Mouse (Mus musculus) CH12.LX (cell line): ENCODE measurements around the gene Olfr635. TPM values are rescaled to one million over a fixed set of nuclear protein-coding genes. Genes with fewer than 3 reads are reported as not detected.

ENCODE experiments used
- DNase-seq: peaks from one replicate; pipeline ENCODE4 v3.0.0-alpha.2; 2013; ENCODE audit errors: extremely low read depth
- H3K27ac ChIP-seq: 2 replicates; pipeline ENCODE4 v1.5.1; 2012; ENCODE audit warnings: low read depth, mild to moderate bottlenecking, control low read depth, moderate library complexity; ENCODE audit not compliant: insufficient read depth
- H3K27me3 ChIP-seq: replicated peaks from 2 replicates; pipeline ENCODE3; 2012; ENCODE audit warnings: inconsistent platforms
- H3K36me3 ChIP-seq, 2 experiments: replicated peaks in 1 of 2; 2 replicates each; pipeline versions ENCODE3 to v1.6.1; 2012; ENCODE audit warnings: inconsistent platforms in 1 of 2, low read length in 1 of 2, mild to moderate bottlenecking in 1 of 2, mixed read lengths in 1 of 2, moderate library complexity in 1 of 2; ENCODE audit not compliant: control insufficient read depth in 1 of 2, insufficient read depth in 1 of 2
- H3K4me1 ChIP-seq, 2 experiments: 2 replicates each; pipeline ENCODE4 v1.6.1; 2012; ENCODE audit warnings: inconsistent platforms in 1 of 2, moderate library complexity in 1 of 2; ENCODE audit not compliant: insufficient read depth in 2 of 2, control insufficient read depth in 1 of 2
- H3K4me2 ChIP-seq: 2 replicates; pipeline ENCODE4 v1.6.1; 2012; ENCODE audit warnings: low read depth, mild to moderate bottlenecking, control low read depth; ENCODE audit not compliant: poor library complexity, insufficient read depth, severe bottlenecking
- H3K4me3 ChIP-seq, 3 experiments: fragments of 150-350 bp in 1 of 3; sonication (generic) in 1 of 3; replicated peaks in 1 of 3; 2 replicates each; pipeline versions ENCODE3 to v1.5.1; 2011 to 2012; ENCODE audit warnings: low read depth in 2 of 3, low read length in 2 of 3, mild to moderate bottlenecking in 2 of 3, moderate library complexity in 2 of 3, control low read depth in 1 of 3, improper control_type of control experiment in 1 of 3, inconsistent platforms in 1 of 3, mixed read lengths in 1 of 3; ENCODE audit not compliant: poor library complexity in 1 of 3
- H3K79me2 ChIP-seq: replicated peaks from 2 replicates; pipeline ENCODE4 v1.6.1; 2012; ENCODE audit warnings: mild to moderate bottlenecking, moderate library complexity; ENCODE audit not compliant: control insufficient read depth, poor library complexity, insufficient read depth, severe bottlenecking; ENCODE audit errors: extremely low read depth
- H3K9ac ChIP-seq: 2 replicates; pipeline ENCODE4 v1.6.1; 2012; ENCODE audit warnings: low read depth, mild to moderate bottlenecking, control low read depth, moderate library complexity; ENCODE audit not compliant: insufficient read depth
- H3K9me3 ChIP-seq: replicated peaks from 2 replicates; pipeline ENCODE3; 2012; ENCODE audit warnings: low read length, inconsistent platforms, mixed read lengths
- CHD2 ChIP-seq: IDR thresholded peaks from 2 replicates; pipeline ENCODE4 v1.6.1; 2011; ENCODE audit warnings: low read length, improper control_type of control experiment
- CTCF ChIP-seq, 2 experiments: IDR thresholded peaks in 1 of 2; conservative IDR thresholded peaks in 1 of 2; 2 replicates each; pipeline ENCODE4 v1.5.1; 2011 to 2012; ENCODE audit warnings: low read depth in 2 of 2, low read length in 2 of 2, improper control_type of control experiment in 1 of 2, inconsistent platforms in 1 of 2, mild to moderate bottlenecking in 1 of 2, moderate library complexity in 1 of 2
- E2F4 ChIP-seq: IDR thresholded peaks from 2 replicates; pipeline ENCODE4 v1.6.1; 2011; ENCODE audit warnings: low read depth, low read length, improper control_type of control experiment; ENCODE audit not compliant: insufficient replicate concordance
- ETS1 ChIP-seq: conservative IDR thresholded peaks from 2 replicates; pipeline ENCODE4 v1.6.1; 2012; ENCODE audit warnings: low read depth, mild to moderate bottlenecking, inconsistent platforms, low read length, improper control_type of control experiment, moderate library complexity
- GABPA ChIP-seq: IDR thresholded peaks from 2 replicates; pipeline ENCODE4 v1.6.1; 2012; ENCODE audit warnings: low read depth, low read length, improper control_type of control experiment, inconsistent platforms; ENCODE audit not compliant: insufficient replicate concordance
- JUN ChIP-seq: IDR thresholded peaks from 2 replicates; pipeline ENCODE4 v1.6.1; 2011; ENCODE audit warnings: low read depth, mild to moderate bottlenecking, low read length, improper control_type of control experiment, moderate library complexity; ENCODE audit not compliant: insufficient read depth
- MAX ChIP-seq: IDR thresholded peaks from 2 replicates; pipeline ENCODE4 v1.6.1; 2011; ENCODE audit warnings: low read length, improper control_type of control experiment
- MAZ ChIP-seq: IDR thresholded peaks from 2 replicates; pipeline ENCODE4 v1.6.1; 2012; ENCODE audit warnings: low read depth, mild to moderate bottlenecking, inconsistent platforms, low read length, improper control_type of control experiment, moderate library complexity
- MEF2A ChIP-seq: IDR thresholded peaks from 2 replicates; pipeline ENCODE4 v1.6.1; 2014; ENCODE audit warnings: low read depth, mild to moderate bottlenecking, inconsistent platforms, low read length, improper control_type of control experiment, borderline replicate concordance
- MXI1 ChIP-seq: IDR thresholded peaks from 2 replicates; pipeline ENCODE4 v1.6.1; 2011; ENCODE audit warnings: mild to moderate bottlenecking, low read depth, low read length, improper control_type of control experiment
- POLR2A ChIP-seq: IDR thresholded peaks from 2 replicates; pipeline ENCODE4 v1.6.1; 2011; ENCODE audit warnings: low read depth, mild to moderate bottlenecking, improper control_type of control experiment, low read length
- POLR2AphosphoS2 ChIP-seq: IDR thresholded peaks from 2 replicates; pipeline ENCODE4 v1.6.1; 2011; ENCODE audit warnings: low read depth, low read length, improper control_type of control experiment
- SIN3A ChIP-seq: IDR thresholded peaks from 2 replicates; pipeline ENCODE4 v1.6.1; 2012; ENCODE audit warnings: low read length, improper control_type of control experiment, inconsistent platforms
- SMC3 ChIP-seq: IDR thresholded peaks from 2 replicates; pipeline ENCODE4 v1.6.1; 2011; ENCODE audit warnings: low read depth, low read length, improper control_type of control experiment
- USF1 ChIP-seq: IDR thresholded peaks from 2 replicates; pipeline ENCODE4 v1.6.1; 2014; ENCODE audit warnings: low read depth, mild to moderate bottlenecking, inconsistent platforms, low read length, improper control_type of control experiment
- USF2 ChIP-seq: conservative IDR thresholded peaks from 2 replicates; pipeline ENCODE4 v1.6.1; 2011; ENCODE audit warnings: low read depth, low read length, improper control_type of control experiment
- ZC3H11A ChIP-seq: IDR thresholded peaks from 2 replicates; pipeline ENCODE4 v1.6.1; 2012; ENCODE audit warnings: low read depth, mild to moderate bottlenecking, inconsistent platforms, low read length, improper control_type of control experiment
- ZKSCAN1 ChIP-seq: IDR thresholded peaks from 2 replicates; pipeline ENCODE4 v1.6.1; 2012; ENCODE audit warnings: low read depth, inconsistent platforms, low read length, improper control_type of control experiment, borderline replicate concordance
- dilution Hi-C: fragments of 300-500 bp; cut with MboI; formaldehyde crosslinking; loops from 2 replicates; pipeline ENCODE4 v1.14.3; 2020; ENCODE audit warnings: low sequenced_read_pairs; ENCODE audit not compliant: extremely low pct_unique_long_range_greater_than_20kb, extremely low pct_ligation_motif_present
- in situ Hi-C: fragments of 300-500 bp; cut with MboI; formaldehyde crosslinking; loops from 3 replicates; pipeline ENCODE4 v1.14.3; 2019; ENCODE audit warnings: low sequenced_read_pairs, low pct_ligation_motif_present, low pct_unique_long_range_greater_than_20kb, mixed read lengths
- polyA plus RNA-seq: library from polyadenylated mRNA; unstranded; fragments of >175 nt; gene quantifications from 2 replicates; pipeline ENCODE4 v1.2.1, GENCODE M21; 2012; ENCODE audit warnings: low read depth; ENCODE audit not compliant: insufficient read length
- total RNA-seq, 2 experiments: library from RNA; depleted of rRNA; stranded (reverse); fragments of 300-350 nt in 1 of 2; fragments of >200 nt in 1 of 2; gene quantifications; 2 replicates each; pipeline ENCODE4 v1.2.3; 2012 to 2014

Gene Olfr635
- total and polyA plus RNA-seq, 3 experiments: 0.03 TPM; not detected in 2

DNA sequence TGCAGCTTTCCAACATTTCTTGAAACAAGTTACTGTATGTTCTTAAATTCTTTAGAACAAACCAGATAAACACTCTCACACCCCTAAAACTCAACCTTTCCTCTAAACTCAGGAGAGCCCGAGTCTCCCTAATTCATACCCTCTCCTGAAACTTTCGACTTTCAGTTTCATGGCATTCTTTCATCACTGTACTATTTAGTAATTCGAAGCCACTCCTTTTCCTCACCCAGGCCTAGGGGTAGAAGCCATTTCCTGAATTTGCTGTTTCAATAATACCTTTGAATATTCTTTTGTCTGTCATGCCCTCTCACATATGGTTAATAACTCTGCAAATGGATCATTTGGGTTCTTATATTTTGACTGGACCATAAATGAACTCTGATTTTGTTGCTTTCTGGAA, 56.0 kb downstream of the Olfr635 start:
- dilution Hi-C loops (no loop called here), in situ Hi-C loops (no loop called here)
- DNase-seq: no peak
- Histone ChIP-seq H3K79me2 (no peaks in the 10 kb centered on the region), H3K9ac (no peak overlapping the region), H3K4me2 (no peak overlapping the region), H3K27ac (no peak overlapping the region), H3K36me3 (no peaks in the 10 kb centered on the region), H3K9me3 (no peaks in the 10 kb centered on the region), H3K27me3 (peaks cover 1% of the 10 kb centered on the region), H3K4me1 (no peaks in the 10 kb centered on the region), H3K4me3 (no peak overlapping the region)
- TF ChIP-seq ETS1: no peak
- TF ChIP-seq CTCF (conservative IDR thresholded peaks at IDR 0.05 in 1 of 2, IDR thresholded peaks at IDR 0.05 in 1 of 2; ENCODE audit: low read depth in 2 of 2, low read length in 2 of 2): no peak
- no peak for TF ChIP-seq SMC3
- no peak for TF ChIP-seq MAX
- TF ChIP-seq USF1: no peak
- no peak for TF ChIP-seq MAZ
- no peak for TF ChIP-seq POLR2AphosphoS2
- TF ChIP-seq MEF2A: no peak
- no peak for TF ChIP-seq JUN
- no peak for TF ChIP-seq E2F4
- no peak for TF ChIP-seq GABPA
- TF ChIP-seq MXI1: no peak
- no peak for TF ChIP-seq USF2
- TF ChIP-seq CHD2: no peak
- TF ChIP-seq ZC3H11A: no peak

DNA sequence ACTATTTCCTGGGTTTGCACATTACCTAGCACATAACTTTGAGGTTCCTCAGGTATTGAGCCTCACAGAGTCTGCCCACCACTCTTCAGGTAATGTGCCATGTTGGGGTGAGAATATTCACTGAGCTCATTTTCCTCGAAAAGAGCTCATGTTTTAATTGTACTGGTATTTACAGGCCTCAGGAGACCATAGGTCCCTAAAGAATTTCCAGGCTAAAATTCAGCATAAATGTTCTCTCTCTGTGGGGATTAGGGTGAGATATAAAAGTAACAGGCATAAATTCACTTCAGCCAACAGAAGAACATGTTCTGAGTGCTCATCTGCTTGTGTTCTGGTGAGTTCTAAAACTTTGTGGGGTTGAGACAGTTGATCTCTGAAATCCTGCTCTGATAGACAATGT, 64.2 kb downstream of the Olfr635 start, which contains the start of gene Olfr641:
Olfr641 (plus strand) TSS at position 301 of the 400 bp plus-strand sequence.
- H3K27ac ChIP-seq: no peak within 1 kb of the TSS
- no peaks in the 10 kb centered on the region for H3K36me3 ChIP-seq
- dilution Hi-C loops: no loop called here
- in situ Hi-C loops: no loop called here
- H3K9me3 ChIP-seq: no peaks in the 10 kb centered on the region
- no peak for TF ChIP-seq GABPA
- TF ChIP-seq SIN3A: no peak
- TF ChIP-seq POLR2A: no peak
- TF ChIP-seq ZKSCAN1: no peak
- H3K27me3 ChIP-seq: no peaks in the 10 kb centered on the region
- no peak for DNase-seq
- no peak within 1 kb of the TSS for H3K4me2 ChIP-seq
- no peaks in the 10 kb centered on the region for H3K79me2 ChIP-seq
- no peaks in the 10 kb centered on the region for H3K4me1 ChIP-seq
- H3K9ac ChIP-seq: no peak within 1 kb of the TSS
- no peak within 1 kb of the TSS for H3K4me3 ChIP-seq

Other genes starting within 250 kb of the Olfr635 start
Only the 20 nearest of the 34 such genes appear.
- gene Hbb-bt, start 157.2 kb upstream of the Olfr635 start, total RNA-seq (2012; rRNA removed): 0.42 TPM in 1 of 2 replicates, not detected in the other
- gene Hbb-bt, start 157.2 kb upstream of the Olfr635 start, total RNA-seq (2014; rRNA removed): 5.6 and 6.0 TPM in 2 replicates
- gene Hbb-bt, start 157.2 kb upstream of the Olfr635 start, polyA plus RNA-seq: 4.3 and 4.6 TPM in 2 replicates
- 0.80 TPM in 1 of 2 replicates, not detected in the other for gene Hbb-bs, start 143.1 kb upstream of the Olfr635 start, total RNA-seq (2012; rRNA removed)
- gene Hbb-bs, start 143.1 kb upstream of the Olfr635 start, total RNA-seq (2014; rRNA removed): not detected in 2 replicates
- gene Hbb-bs, start 143.1 kb upstream of the Olfr635 start, polyA plus RNA-seq: 5.5 and 5.7 TPM in 2 replicates
- not detected in 2 replicates for gene Hbb-bh2, start 130.6 kb upstream of the Olfr635 start, total RNA-seq (2012; rRNA removed)
- not detected in 2 replicates for gene Hbb-bh2, start 130.6 kb upstream of the Olfr635 start, total RNA-seq (2014; rRNA removed)
- not detected in 2 replicates for gene Hbb-bh2, start 130.6 kb upstream of the Olfr635 start, polyA plus RNA-seq
- gene Hbb-bh1, start 128.0 kb upstream of the Olfr635 start, total RNA-seq (2012; rRNA removed): not detected in 2 replicates
- gene Hbb-bh1, start 128.0 kb upstream of the Olfr635 start, total RNA-seq (2014; rRNA removed): 0.95 TPM in 1 of 2 replicates, not detected in the other
- gene Hbb-bh1, start 128.0 kb upstream of the Olfr635 start, polyA plus RNA-seq: not detected in 2 replicates
- not detected in 2 replicates for gene Hbb-y, start 117.9 kb upstream of the Olfr635 start, total RNA-seq (2012; rRNA removed)
- gene Hbb-y, start 117.9 kb upstream of the Olfr635 start, total RNA-seq (2014; rRNA removed): not detected in 2 replicates
- not detected in 2 replicates for gene Hbb-y, start 117.9 kb upstream of the Olfr635 start, polyA plus RNA-seq
- gene Olfr66, start 84.9 kb upstream of the Olfr635 start, total RNA-seq (2012; rRNA removed): not detected in 2 replicates
- not detected in 2 replicates for gene Olfr66, start 84.9 kb upstream of the Olfr635 start, total RNA-seq (2014; rRNA removed)
- gene Olfr66, start 84.9 kb upstream of the Olfr635 start, polyA plus RNA-seq: not detected in 2 replicates
- not detected in 2 replicates for gene Olfr64, start 76.7 kb upstream of the Olfr635 start, total RNA-seq (2012; rRNA removed)
- not detected in 2 replicates for gene Olfr64, start 76.7 kb upstream of the Olfr635 start, total RNA-seq (2014; rRNA removed)
- not detected in 2 replicates for gene Olfr64, start 76.7 kb upstream of the Olfr635 start, polyA plus RNA-seq
- gene Olfr65, start 67.7 kb upstream of the Olfr635 start, total RNA-seq (2012; rRNA removed): not detected in 2 replicates
- not detected in 2 replicates for gene Olfr65, start 67.7 kb upstream of the Olfr635 start, total RNA-seq (2014; rRNA removed)
- not detected in 2 replicates for gene Olfr65, start 67.7 kb upstream of the Olfr635 start, polyA plus RNA-seq
- gene Olfr631, start 42.3 kb upstream of the Olfr635 start, total RNA-seq (2012; rRNA removed): not detected in 2 replicates
- not detected in 2 replicates for gene Olfr631, start 42.3 kb upstream of the Olfr635 start, total RNA-seq (2014; rRNA removed)
- not detected in 2 replicates for gene Olfr631, start 42.3 kb upstream of the Olfr635 start, polyA plus RNA-seq
- not detected in 2 replicates for gene Olfr632, start 36.8 kb upstream of the Olfr635 start, total RNA-seq (2012; rRNA removed)
- gene Olfr632, start 36.8 kb upstream of the Olfr635 start, total RNA-seq (2014; rRNA removed): not detected in 2 replicates
- gene Olfr632, start 36.8 kb upstream of the Olfr635 start, polyA plus RNA-seq: not detected in 2 replicates
- not detected in 2 replicates for gene Olfr633, start 26.7 kb upstream of the Olfr635 start, total RNA-seq (2012; rRNA removed)
- not detected in 2 replicates for gene Olfr633, start 26.7 kb upstream of the Olfr635 start, total RNA-seq (2014; rRNA removed)
- gene Olfr633, start 26.7 kb upstream of the Olfr635 start, polyA plus RNA-seq: not detected in 2 replicates
- gene Olfr638, start 27.6 kb downstream of the Olfr635 start, total RNA-seq (2012; rRNA removed): not detected in 2 replicates
- gene Olfr638, start 27.6 kb downstream of the Olfr635 start, total RNA-seq (2014; rRNA removed): not detected in 2 replicates
- gene Olfr638, start 27.6 kb downstream of the Olfr635 start, polyA plus RNA-seq: not detected in 2 replicates
- gene Olfr639, start 46.2 kb downstream of the Olfr635 start, total RNA-seq (2012; rRNA removed): not detected in 2 replicates
- not detected in 2 replicates for gene Olfr639, start 46.2 kb downstream of the Olfr635 start, total RNA-seq (2014; rRNA removed)
- not detected in 2 replicates for gene Olfr639, start 46.2 kb downstream of the Olfr635 start, polyA plus RNA-seq
- not detected in 2 replicates for gene Olfr640, start 54.4 kb downstream of the Olfr635 start, total RNA-seq (2012; rRNA removed)
- not detected in 2 replicates for gene Olfr640, start 54.4 kb downstream of the Olfr635 start, total RNA-seq (2014; rRNA removed)
- not detected in 2 replicates for gene Olfr640, start 54.4 kb downstream of the Olfr635 start, polyA plus RNA-seq
- not detected in 2 replicates for gene Olfr641, start 64.3 kb downstream of the Olfr635 start, total RNA-seq (2012; rRNA removed)
- gene Olfr641, start 64.3 kb downstream of the Olfr635 start, total RNA-seq (2014; rRNA removed): not detected in 2 replicates
- gene Olfr641, start 64.3 kb downstream of the Olfr635 start, polyA plus RNA-seq: not detected in 2 replicates
- gene Olfr642, start 81.5 kb downstream of the Olfr635 start, total RNA-seq (2012; rRNA removed): not detected in 2 replicates
- not detected in 2 replicates for gene Olfr642, start 81.5 kb downstream of the Olfr635 start, total RNA-seq (2014; rRNA removed)
- gene Olfr642, start 81.5 kb downstream of the Olfr635 start, polyA plus RNA-seq: not detected in 2 replicates
- gene 4930516K23Rik, start 90.3 kb downstream of the Olfr635 start, total RNA-seq (2012; rRNA removed): not detected in 2 replicates
- not detected in 2 replicates for gene 4930516K23Rik, start 90.3 kb downstream of the Olfr635 start, total RNA-seq (2014; rRNA removed)
- 0.04 TPM in 1 of 2 replicates, not detected in the other for gene 4930516K23Rik, start 90.3 kb downstream of the Olfr635 start, polyA plus RNA-seq
- gene Olfr644, start 100.7 kb downstream of the Olfr635 start, total RNA-seq (2012; rRNA removed): not detected in 2 replicates
- not detected in 2 replicates for gene Olfr644, start 100.7 kb downstream of the Olfr635 start, total RNA-seq (2014; rRNA removed)
- gene Olfr644, start 100.7 kb downstream of the Olfr635 start, polyA plus RNA-seq: not detected in 2 replicates
- gene Olfr645, start 114.3 kb downstream of the Olfr635 start, total RNA-seq (2012; rRNA removed): not detected in 2 replicates
- gene Olfr645, start 114.3 kb downstream of the Olfr635 start, total RNA-seq (2014; rRNA removed): not detected in 2 replicates
- gene Olfr645, start 114.3 kb downstream of the Olfr635 start, polyA plus RNA-seq: not detected in 2 replicates
- not detected in 2 replicates for gene Olfr646, start 133.7 kb downstream of the Olfr635 start, total RNA-seq (2012; rRNA removed)
- gene Olfr646, start 133.7 kb downstream of the Olfr635 start, total RNA-seq (2014; rRNA removed): not detected in 2 replicates
- gene Olfr646, start 133.7 kb downstream of the Olfr635 start, polyA plus RNA-seq: not detected in 2 replicates